23 mouse cellular contexts compared by ENCODE assay signal in the genomic region with DNA sequence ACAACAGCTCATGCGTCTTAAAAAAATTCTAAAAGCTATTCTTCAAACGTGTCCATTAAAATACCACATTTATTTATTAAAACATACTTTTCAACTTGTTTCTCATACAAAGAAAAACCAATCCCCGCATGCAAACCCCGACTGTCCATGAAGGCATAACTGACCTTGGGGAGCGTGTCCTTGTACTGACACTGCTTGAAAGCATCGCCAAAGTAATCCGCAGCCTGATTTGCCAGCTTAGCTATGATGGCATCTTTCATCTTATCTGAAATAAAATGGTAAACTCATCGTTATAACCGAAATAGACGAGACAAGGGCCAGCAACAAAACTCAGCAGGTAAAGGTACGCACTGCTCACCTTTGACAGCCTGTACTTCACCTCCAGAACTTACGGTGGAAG. TPM values are rescaled to one million over a fixed set of nuclear protein-coding genes. Genes with fewer than 3 reads are reported as not detected.
DNase-seq lines count a peak whose midpoint lies in the region; ATAC-seq lines count a peak whose summit lies in the region.
"Had no signal": no experiment of that assay in that cellular context is flagged by ENCODE, and none has a peak within 500 bp of the region (broad histone marks: within the 10 kb centered on the region; RNA-seq: fewer than 3 reads in every experiment).

No protein-coding gene starts in this region.

- no peak overlapping the region for H3K4me3 ChIP-seq in midbrain, embryonic 11.5 days (ENCODE audit: low read depth, low read length)
- H3K4me3 ChIP-seq in midbrain, embryonic 15.5 days: no peak overlapping the region
- H3K4me3 ChIP-seq in neural tube, embryonic 15.5 days (replicated peaks): no peak overlapping the region
- H3K4me3 ChIP-seq: gastrocnemius, adult 2 months; heart, embryonic 13.5 days had no signal

- no peak overlapping the region for H3K4me2 ChIP-seq in midbrain, embryonic 11.5 days
- H3K4me2 ChIP-seq in midbrain, embryonic 15.5 days: no peak overlapping the region
- H3K4me2 ChIP-seq in neural tube, embryonic 15.5 days: no peak overlapping the region
- H3K4me2 ChIP-seq: heart, embryonic 13.5 days; hindbrain, embryonic 14.5 days had no signal

- H3K9me3 ChIP-seq in midbrain, embryonic 11.5 days (ENCODE audit: control insufficient read depth, low read length): no peaks in the 10 kb centered on the region
- no peaks in the 10 kb centered on the region for H3K9me3 ChIP-seq in midbrain, embryonic 15.5 days
- H3K9me3 ChIP-seq in neural tube, embryonic 15.5 days (replicated peaks): no peaks in the 10 kb centered on the region
- H3K9me3 ChIP-seq: heart, embryonic 13.5 days had no signal

- H3K36me3 ChIP-seq in midbrain, embryonic 11.5 days (ENCODE audit: control insufficient read depth, insufficient read depth, low read length): peaks cover 12% of the 10 kb centered on the region; the same call in 1 of the 2 replicates
- H3K36me3 ChIP-seq in midbrain, embryonic 15.5 days (replicated peaks): peaks cover 24% of the 10 kb centered on the region; the same call in 1 of the 2 replicates
- H3K36me3 ChIP-seq in neural tube, embryonic 15.5 days: peaks cover 64% of the 10 kb centered on the region

- no peak overlapping the region for H3K27ac ChIP-seq in midbrain, embryonic 11.5 days (ENCODE audit: low read depth, low read length)
- H3K27ac ChIP-seq in midbrain, embryonic 15.5 days: no peak overlapping the region
- no peak overlapping the region for H3K27ac ChIP-seq in neural tube, embryonic 15.5 days (replicated peaks)
- H3K27ac ChIP-seq: gastrocnemius, adult 2 months; heart, embryonic 13.5 days; hindbrain, embryonic 14.5 days; hindbrain, postnatal 0 days had no signal

- 95% methylated on average over 12 of the region's 12 CpGs for WGBS in midbrain, embryonic 11.5 days
- WGBS in midbrain, embryonic 15.5 days: 96% methylated on average over 12 of the region's 12 CpGs
- 97% methylated on average over 12 of the region's 12 CpGs for whole genome bisulfite sequencing in neural tube, embryonic 15.5 days

- H3K9ac ChIP-seq in midbrain, embryonic 11.5 days (ENCODE audit: low read length): no peak overlapping the region
- no peak overlapping the region for H3K9ac ChIP-seq in midbrain, embryonic 15.5 days
- no peak overlapping the region for H3K9ac ChIP-seq in neural tube, embryonic 15.5 days (replicated peaks)
- H3K9ac ChIP-seq: forebrain, postnatal 0 days; heart, embryonic 13.5 days; hindbrain, embryonic 14.5 days had no signal

- ATAC-seq in midbrain, embryonic 11.5 days (ENCODE audit: low FRiP score): no peak
- no peak for ATAC-seq in midbrain, embryonic 15.5 days (replicated peaks)
- ATAC-seq in neural tube, embryonic 15.5 days (ENCODE audit: low FRiP score): no peak
- ATAC-seq in erythroid progenitor cell, adult 5-6 weeks (replicated peaks; ENCODE audit: low FRiP score, poor library complexity, severe bottlenecking): no peak
- ATAC-seq: activated CD4-positive, CD25-positive, alpha-beta regulatory T cell, adult 4 months; forebrain, embryonic 14.5 days; forebrain, postnatal 0 days; hindbrain, postnatal 0 days; inflammation-experienced regulatory T-cells, adult 6 months; intestine, embryonic 16.5 days had no signal

- H3K27me3 ChIP-seq in midbrain, embryonic 11.5 days (ENCODE audit: control insufficient read depth, insufficient read depth, low read length): no peaks in the 10 kb centered on the region
- H3K27me3 ChIP-seq in midbrain, embryonic 15.5 days (replicated peaks): no peaks in the 10 kb centered on the region
- H3K27me3 ChIP-seq in neural tube, embryonic 15.5 days (replicated peaks): no peaks in the 10 kb centered on the region
- H3K27me3 ChIP-seq: heart, embryonic 13.5 days had no signal

- H3K4me1 ChIP-seq in midbrain, embryonic 11.5 days (ENCODE audit: control insufficient read depth, insufficient read depth, low read length): no peaks in the 10 kb centered on the region
- H3K4me1 ChIP-seq in midbrain, embryonic 15.5 days: no peaks in the 10 kb centered on the region
- H3K4me1 ChIP-seq in neural tube, embryonic 15.5 days: no peaks in the 10 kb centered on the region

- DNase-seq in adrenal gland, adult (ENCODE audit: inconsistent age in 2 of 2, low spot score in 1 of 2): peak; percentile 62 to 76
- no peak for DNase-seq in adrenal gland, adult 18-20 months (ENCODE audit: low spot score in 2 of 2)
- peak; percentile 72 for DNase-seq in midbrain, embryonic 11.5 days (ENCODE audit: low spot score, missing footprints)
- peak; percentile 61 for DNase-seq in adrenal gland, postnatal 14 days
- DNase-seq: cerebellum, adult 11-12 months; cerebellum, adult 9-10 months; cerebellum, postnatal 14 days; forebrain, postnatal 0 days; gastrocnemius, adult 2 months; gastrocnemius, postnatal 14 days; heart, adult 18-20 months; heart, postnatal 14 days; heart, postnatal 4 days had no signal

RNA-seq across cellular contexts. Expression of gene Pdcd6ip, which starts 20.6 kb away (rescaled TPM):
- total RNA-seq in adrenal gland, adult 18-20 months (2021): 100 to 1,000 TPM; 168 to 194 TPM
- polyA plus RNA-seq in midbrain, embryonic 11.5 days (2014; fragmentation: Nextera tagmentation; extraction: Ambion mirVana): 49.4 and 49.6 TPM in 2 replicates
- 34.8 and 36.8 TPM in 2 replicates for polyA plus RNA-seq in midbrain, embryonic 15.5 days (2015; fragmentation: Nextera tagmentation; extraction: Ambion mirVana)
- 132 and 139 TPM in 2 replicates for total RNA-seq in adrenal gland, postnatal 14 days (2021)
- 30.9 and 49.9 TPM in 2 replicates for polyA plus RNA-seq in neural tube, embryonic 15.5 days (2015; fragmentation: Nextera tagmentation; extraction: Ambion mirVana)
- total RNA-seq in erythroid progenitor cell, adult 5-6 weeks (2015; ENCODE audit: low replicate concordance): 80.4 and 109 TPM in 2 replicates
- total RNA-seq in erythroid progenitor cell, adult 5-6 weeks (2017; ENCODE audit: low replicate concordance): 68.8 and 102 TPM in 2 replicates

RNA-seq across cellular contexts. Expression of gene Clasp2, which starts 53.8 kb away (rescaled TPM):
- total RNA-seq in adrenal gland, adult 18-20 months (2021): 100 to 1,000 TPM; 147 to 243 TPM
- polyA plus RNA-seq in midbrain, embryonic 11.5 days (2014; fragmentation: Nextera tagmentation; extraction: Ambion mirVana): 51.4 and 53.2 TPM in 2 replicates
- polyA plus RNA-seq in midbrain, embryonic 15.5 days (2015; fragmentation: Nextera tagmentation; extraction: Ambion mirVana): 126 and 143 TPM in 2 replicates
- 98.8 and 120 TPM in 2 replicates for total RNA-seq in adrenal gland, postnatal 14 days (2021)
- 107 and 123 TPM in 2 replicates for polyA plus RNA-seq in neural tube, embryonic 15.5 days (2015; fragmentation: Nextera tagmentation; extraction: Ambion mirVana)
- 24.1 and 25.6 TPM in 2 replicates for total RNA-seq in erythroid progenitor cell, adult 5-6 weeks (2015; ENCODE audit: low replicate concordance)
- total RNA-seq in erythroid progenitor cell, adult 5-6 weeks (2017; ENCODE audit: low replicate concordance): 31.3 and 36.2 TPM in 2 replicates

Comparison
In these comparisons a context has a peak if more than half of its experiments do, and no peak if none do; other contexts are left out.
1. DNase-seq: peak in adrenal gland, adult (2 of 2), midbrain, embryonic 11.5 days (single experiment) and adrenal gland, postnatal 14 days (single experiment); none in adrenal gland, adult 18-20 months (0 of 2).